In the genomic region with DNA sequence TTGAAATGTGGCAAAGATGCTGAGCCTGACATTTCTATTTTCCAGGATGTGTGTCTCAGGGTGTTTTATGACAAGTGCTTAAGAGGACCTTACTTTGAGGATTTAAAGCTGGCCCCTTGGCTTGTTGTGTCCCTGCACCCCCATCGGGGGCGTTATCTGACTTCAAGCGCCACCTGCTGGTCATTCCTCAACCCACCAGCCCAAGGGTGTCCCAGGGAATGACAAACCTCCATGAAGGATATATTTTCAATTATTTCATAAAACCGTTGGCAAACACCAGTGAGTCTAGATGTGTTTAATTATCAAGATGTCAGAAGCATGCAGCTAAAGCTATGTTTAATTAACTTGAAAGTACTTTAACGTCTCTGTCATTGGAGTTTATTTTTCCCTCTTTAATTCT, we compare ENCODE assay signal across 7 mouse cellular contexts. TPM values are rescaled to one million over a fixed set of nuclear protein-coding genes. Genes with fewer than 3 reads are reported as not detected.
DNase-seq lines count a peak whose midpoint lies in the region; ATAC-seq and TF ChIP-seq lines count a peak whose summit lies in the region.

No protein-coding gene starts in this region.

- no peak overlapping the region for H3K4me3 ChIP-seq in forebrain, postnatal 0 days (ENCODE audit: low read depth, low read length)
- H3K4me3 ChIP-seq in hindbrain, embryonic 16.5 days (ENCODE audit: low read length): no peak overlapping the region
- H3K4me3 ChIP-seq in midbrain, embryonic 10.5 days: no peak overlapping the region
- no peak overlapping the region for H3K4me3 ChIP-seq in small intestine, adult 2 months (ENCODE audit: low read depth, low read length)

- no peak for TF ChIP-seq POLR2A in small intestine, adult 2 months (IDR thresholded peaks at IDR 0.05; ENCODE audit: low read depth, low read length)

- no peak overlapping the region for H3K9ac ChIP-seq in forebrain, postnatal 0 days
- H3K9ac ChIP-seq in hindbrain, embryonic 16.5 days (ENCODE audit: low read depth, low read length): no peak overlapping the region

- H3K4me2 ChIP-seq in forebrain, postnatal 0 days (ENCODE audit: low read depth): no peak overlapping the region
- H3K4me2 ChIP-seq in hindbrain, embryonic 16.5 days (ENCODE audit: low read length): no peak overlapping the region

- intact Hi-C loops in left cerebral cortex, postnatal 25 days (cut with DNase I): loop anchor here (1.0 kb wide), 1 partner anchor 110 kb away; no protein-coding TSS in a partner anchor

- no peak overlapping the region for H3K27ac ChIP-seq in forebrain, postnatal 0 days (ENCODE audit: low read depth, low read length)
- H3K27ac ChIP-seq in hindbrain, embryonic 16.5 days (ENCODE audit: low read depth, low read length): no peak overlapping the region
- H3K27ac ChIP-seq in midbrain, embryonic 10.5 days (replicated peaks): no peak overlapping the region
- H3K27ac ChIP-seq in small intestine, adult 2 months (ENCODE audit: insufficient read depth, low read depth, low read length): no peak overlapping the region

- no peaks in the 10 kb centered on the region for H3K9me3 ChIP-seq in forebrain, postnatal 0 days (ENCODE audit: low read length)
- no peaks in the 10 kb centered on the region for H3K9me3 ChIP-seq in hindbrain, embryonic 16.5 days (ENCODE audit: control insufficient read depth, low read length)
- H3K9me3 ChIP-seq in midbrain, embryonic 10.5 days (replicated peaks): no peaks in the 10 kb centered on the region

- H3K4me1 ChIP-seq in forebrain, postnatal 0 days (ENCODE audit: insufficient read depth): no peaks in the 10 kb centered on the region
- H3K4me1 ChIP-seq in hindbrain, embryonic 16.5 days (ENCODE audit: control insufficient read depth, insufficient read depth, low read depth, low read length): peaks cover 2% of the 10 kb centered on the region; the same call in 1 of the 2 replicates
- peaks cover 11% of the 10 kb centered on the region for H3K4me1 ChIP-seq in midbrain, embryonic 10.5 days
- no peaks in the 10 kb centered on the region for H3K4me1 ChIP-seq in small intestine, adult 2 months (ENCODE audit: control insufficient read depth, insufficient read depth, insufficient read length, low read length)

- TF ChIP-seq CTCF in forebrain, postnatal 0 days (IDR thresholded peaks at IDR 0.05; ENCODE audit: low read depth): peak; percentile 92
- peak; percentile 98 for TF ChIP-seq CTCF in small intestine, adult 2 months (IDR thresholded peaks at IDR 0.05; ENCODE audit: extremely low read depth, insufficient read length, insufficient replicate concordance, low read depth, low read length)

- H3K27me3 ChIP-seq in forebrain, postnatal 0 days (ENCODE audit: insufficient read depth, low read length): no peaks in the 10 kb centered on the region
- no peaks in the 10 kb centered on the region for H3K27me3 ChIP-seq in hindbrain, embryonic 16.5 days (replicated peaks; ENCODE audit: control insufficient read depth, insufficient read depth, low read length)
- peaks cover 5% of the 10 kb centered on the region for H3K27me3 ChIP-seq in midbrain, embryonic 10.5 days (ENCODE audit: low read depth, poor library complexity, severe bottlenecking)
- no peaks in the 10 kb centered on the region for H3K27me3 ChIP-seq in small intestine, adult 2 months (ENCODE audit: control insufficient read depth, insufficient read depth, low read length)

- no peaks in the 10 kb centered on the region for H3K36me3 ChIP-seq in forebrain, postnatal 0 days (ENCODE audit: insufficient read depth)
- H3K36me3 ChIP-seq in hindbrain, embryonic 16.5 days (ENCODE audit: control insufficient read depth, insufficient read depth, low read length): no peaks in the 10 kb centered on the region
- H3K36me3 ChIP-seq in midbrain, embryonic 10.5 days: no peaks in the 10 kb centered on the region
- H3K36me3 ChIP-seq in small intestine, adult 2 months (ENCODE audit: control insufficient read depth, insufficient read depth, low read length): no peaks in the 10 kb centered on the region

- 5% methylated on average over 5 of the region's 5 CpGs for WGBS in forebrain, postnatal 0 days
- 7% methylated on average over 5 of the region's 5 CpGs for WGBS in hindbrain, embryonic 16.5 days
- WGBS in midbrain, embryonic 10.5 days: 8% methylated on average over 5 of the region's 5 CpGs
- 6% methylated on average over 5 of the region's 5 CpGs for WGBS in small intestine, adult 2 months

- peak; percentile 93 for ATAC-seq in forebrain, postnatal 0 days
- ATAC-seq in hindbrain, embryonic 16.5 days: peak; percentile 83

- DNase-seq in T-cell, adult 2 months (ENCODE audit: low spot score): peak; percentile 53
- DNase-seq in cerebellum, adult 8-10 months: peak; percentile 49
- DNase-seq in forebrain, postnatal 0 days: peak; percentile 88
- peak; percentile 65 to 66 for DNase-seq in left cerebral cortex, postnatal 25 days (ENCODE audit: low spot score in 2 of 2)
- DNase-seq in midbrain, embryonic 10.5 days (ENCODE audit: low spot score): peak; percentile 73

RNA-seq across cellular contexts. Expression of a gene that starts 24.5 kb away (rescaled TPM):
- total RNA-seq in forebrain, postnatal 0 days (2014; rRNA removed): 19.9 and 23.8 TPM in 2 replicates
- 26.9 and 27.8 TPM in 2 replicates for polyA plus RNA-seq in forebrain, postnatal 0 days (2015; fragmentation: Nextera tagmentation; extraction: Ambion mirVana)
- 30.9 TPM in 2 replicates for polyA plus RNA-seq in hindbrain, embryonic 16.5 days (2015; fragmentation: Nextera tagmentation; extraction: Ambion mirVana)
- 10 to 100 TPM; 16.7 to 22.7 TPM for total RNA-seq in left cerebral cortex, postnatal 25 days (2021)
- 18.7 and 19.3 TPM in 2 replicates for polyA plus RNA-seq in midbrain, embryonic 10.5 days (2016; fragmentation: Nextera tagmentation; extraction: Ambion mirVana)
- polyA plus RNA-seq in small intestine, adult 2 months (2012; rRNA removed): 7.5 and 13.1 TPM in 2 replicates

RNA-seq across cellular contexts. Expression of a gene that starts 45.3 kb away (rescaled TPM):
- 65.2 and 78.2 TPM in 2 replicates for total RNA-seq in forebrain, postnatal 0 days (2014; rRNA removed)
- 41.6 and 54.9 TPM in 2 replicates for polyA plus RNA-seq in forebrain, postnatal 0 days (2015; fragmentation: Nextera tagmentation; extraction: Ambion mirVana)
- 74.0 and 77.8 TPM in 2 replicates for polyA plus RNA-seq in hindbrain, embryonic 16.5 days (2015; fragmentation: Nextera tagmentation; extraction: Ambion mirVana)
- 10 to 100 TPM; 59.9 to 60.0 TPM for total RNA-seq in left cerebral cortex, postnatal 25 days (2021)
- 47.4 and 49.9 TPM in 2 replicates for polyA plus RNA-seq in midbrain, embryonic 10.5 days (2016; fragmentation: Nextera tagmentation; extraction: Ambion mirVana)
- polyA plus RNA-seq in small intestine, adult 2 months (2012; rRNA removed): 4.6 and 6.9 TPM in 2 replicates

RNA-seq across cellular contexts. Expression of a gene that starts 45.9 kb away (rescaled TPM):
- total RNA-seq in forebrain, postnatal 0 days (2014; rRNA removed): not detected in 2 replicates
- polyA plus RNA-seq in forebrain, postnatal 0 days (2015; fragmentation: Nextera tagmentation; extraction: Ambion mirVana): 0.84 and 0.94 TPM in 2 replicates
- 2.3 and 2.8 TPM in 2 replicates for polyA plus RNA-seq in hindbrain, embryonic 16.5 days (2015; fragmentation: Nextera tagmentation; extraction: Ambion mirVana)
- total RNA-seq in left cerebral cortex, postnatal 25 days (2021): not detected
- 1.1 and 1.6 TPM in 2 replicates for polyA plus RNA-seq in midbrain, embryonic 10.5 days (2016; fragmentation: Nextera tagmentation; extraction: Ambion mirVana)
- not detected in 2 replicates for polyA plus RNA-seq in small intestine, adult 2 months (2012; rRNA removed)
